Mouse (Mus musculus) gastrocnemius, postnatal 36 days (tissue): ENCODE measurements around the gene Socs2. TPM values are rescaled to one million over a fixed set of nuclear protein-coding genes. Genes with fewer than 3 reads are reported as not detected.

Experiments
- DNase-seq, 2 experiments: peaks; one replicate each; pipeline ENCODE4 v3.0.0; 2022
- intact Hi-C: fragments of 180-260 bp; cut with DNase I; formaldehyde crosslinking; loops from one replicate; pipeline ENCODE4 v1.15.1; 2025
- total RNA-seq, 2 experiments: library from RNA; stranded (reverse); gene quantifications; 2 replicates each; pipeline ENCODE4 v1.2.3; 2021

Gene Socs2
- total RNA-seq, 2 experiments from 2014 or later: 8.3 to 12.0 TPM

GRCm38 (mm10) chr10:95360048-95360447 is 56.9 kb downstream of the Socs2 start:
- no peak for DNase-seq
- intact Hi-C loops: loop anchor here (10.0 kb wide), 1 partner anchor 725 kb away; no protein-coding TSS in a partner anchor

- intact Hi-C loops: no loop called here
- DNase-seq: no peak
Observed at GRCm38 (mm10) chr10:95357721-95358120, 59.3 kb downstream of the Socs2 start.

- intact Hi-C loops: no loop called here
- no peak for DNase-seq
Observed at GRCm38 (mm10) chr10:95356711-95357110, 60.3 kb downstream of the Socs2 start.

- DNase-seq: no peak
- intact Hi-C loops: no loop called here
Observed at GRCm38 (mm10) chr10:95355678-95356268, 61.2 kb downstream of the Socs2 start.

GRCm38 (mm10) chr10:95354673-95355072 is 62.3 kb downstream of the Socs2 start:
- DNase-seq: no peak
- intact Hi-C loops: no loop called here

GRCm38 (mm10) chr10:95354047-95354446 is 62.9 kb downstream of the Socs2 start:
- no peak for DNase-seq
- intact Hi-C loops: no loop called here

- no peak for DNase-seq
- intact Hi-C loops: no loop called here
Observed at GRCm38 (mm10) chr10:95348457-95348856, 68.5 kb downstream of the Socs2 start.

- DNase-seq: no peak
- intact Hi-C loops: no loop called here
Observed at GRCm38 (mm10) chr10:95347776-95348175, 69.2 kb downstream of the Socs2 start.

- intact Hi-C loops: no loop called here
- no peak for DNase-seq
Observed at GRCm38 (mm10) chr10:95342833-95343590, 74.0 kb downstream of the Socs2 start.

GRCm38 (mm10) chr10:95340676-95341075 is 76.3 kb downstream of the Socs2 start:
- intact Hi-C loops: no loop called here
- no peak for DNase-seq

GRCm38 (mm10) chr10:95337589-95337988 is 79.4 kb downstream of the Socs2 start:
- intact Hi-C loops: no loop called here
- no peak for DNase-seq

- intact Hi-C loops: no loop called here
- DNase-seq: no peak
Observed at GRCm38 (mm10) chr10:95336781-95337544, 80.0 kb downstream of the Socs2 start.

Other genes with a start within 250 kb of the Socs2 start
- 10 to 100 TPM in 1 of 2 experiments, 1 to 10 TPM in 1; 8.3 to 11.1 TPM for gene Cradd, start 93.0 kb downstream of the Socs2 start, total RNA-seq
- gene Mrpl42, start 84.8 kb upstream of the Socs2 start, total RNA-seq: 100 to 1,000 TPM; 298 to 322 TPM
- gene Ube2n, start 98.0 kb upstream of the Socs2 start, total RNA-seq: 10 to 100 TPM; 60.4 to 65.8 TPM
- gene Nudt4, start 147.0 kb upstream of the Socs2 start, total RNA-seq: 100 to 1,000 TPM; 190 to 259 TPM